ENCODE assay signal across 10 mouse cellular contexts in genomic region chr12:72417762-72418161, GRCm38 (mm10). TPM values are rescaled to one million over a fixed set of nuclear protein-coding genes. Genes with fewer than 3 reads are reported as not detected.
A peak's percentile ranks its signal among the peaks of the same experiment; 100 is the strongest.
DNase-seq lines count a peak whose midpoint lies in the region; ATAC-seq and TF ChIP-seq lines count a peak whose summit lies in the region.
"Had no signal": no experiment of that assay in that cellular context is flagged by ENCODE, and none has a peak within 500 bp of the region (broad histone marks: within the 10 kb centered on the region; RNA-seq: fewer than 3 reads in every experiment).

No protein-coding gene starts in this region.

- H3K9ac ChIP-seq in kidney, embryonic 14.5 days (ENCODE audit: low read depth, low read length): no peak overlapping the region
- no peak overlapping the region for H3K9ac ChIP-seq in intestine, embryonic 15.5 days
- no peak overlapping the region for H3K9ac ChIP-seq in heart, embryonic 11.5 days (ENCODE audit: low read depth, low read length)
- H3K9ac ChIP-seq: heart, embryonic 13.5 days; liver, embryonic 15.5 days had no signal

- no peaks in the 10 kb centered on the region for H3K36me3 ChIP-seq in kidney, adult 2 months (ENCODE audit: control insufficient read depth, insufficient read depth, low read length)
- H3K36me3 ChIP-seq in kidney, embryonic 14.5 days (ENCODE audit: control insufficient read depth, insufficient read depth, low read length): no peaks in the 10 kb centered on the region
- no peaks in the 10 kb centered on the region for H3K36me3 ChIP-seq in intestine, embryonic 15.5 days
- no peaks in the 10 kb centered on the region for H3K36me3 ChIP-seq in heart, embryonic 11.5 days (ENCODE audit: control insufficient read depth, insufficient read depth, low read length)
- H3K36me3 ChIP-seq: heart, embryonic 13.5 days; liver, embryonic 15.5 days had no signal

- no peak overlapping the region for H3K4me2 ChIP-seq in kidney, embryonic 14.5 days (replicated peaks; ENCODE audit: low read depth, low read length)
- no peak overlapping the region for H3K4me2 ChIP-seq in intestine, embryonic 15.5 days (replicated peaks)
- H3K4me2 ChIP-seq in heart, embryonic 11.5 days: no peak overlapping the region
- H3K4me2 ChIP-seq: heart, embryonic 13.5 days; liver, embryonic 15.5 days had no signal

- WGBS in kidney, adult 2 months: 37% methylated on average over 3 of the region's 3 CpGs
- 41% methylated on average over 3 of the region's 3 CpGs for WGBS in kidney, embryonic 14.5 days
- 40% methylated on average over 3 of the region's 3 CpGs for WGBS in intestine, embryonic 15.5 days
- WGBS in heart, embryonic 11.5 days (ENCODE audit: insufficient replicate concordance): 34% methylated on average over 3 of the region's 3 CpGs

- no peak for TF ChIP-seq POLR2A in kidney, adult 2 months (IDR thresholded peaks at IDR 0.05; ENCODE audit: low read depth, low read length)

- H3K27ac ChIP-seq in kidney, adult 2 months (ENCODE audit: insufficient read depth, low read depth, low read length): no peak overlapping the region
- no peak overlapping the region for H3K27ac ChIP-seq in kidney, embryonic 14.5 days (ENCODE audit: low read depth, low read length)
- no peak overlapping the region for H3K27ac ChIP-seq in intestine, embryonic 15.5 days
- no peak overlapping the region for H3K27ac ChIP-seq in heart, embryonic 11.5 days (ENCODE audit: low read depth, low read length)
- H3K27ac ChIP-seq: heart, embryonic 13.5 days; liver, embryonic 15.5 days had no signal

- TF ChIP-seq CTCF in kidney, adult 2 months (conservative IDR thresholded peaks at IDR 0.05; ENCODE audit: insufficient read depth, insufficient read length, low read depth, low read length): peak; percentile 66

- no peak for DNase-seq in kidney, adult 2 months
- DNase-seq in 3T3-L1 (ENCODE audit: low read depth, low spot score) (peak; percentile 45), ES-CJ7 (ENCODE audit: low read depth, low spot score) (peak; percentile 70)
- DNase-seq in embryo, embryonic 10.5 days (ENCODE audit: low spot score): peak; percentile 71
- DNase-seq in testis, postnatal 14 days (ENCODE audit: low spot score): no peak

- no peaks in the 10 kb centered on the region for H3K27me3 ChIP-seq in kidney, adult 2 months (replicated peaks; ENCODE audit: control insufficient read depth, insufficient read depth, low read length)
- no peaks in the 10 kb centered on the region for H3K27me3 ChIP-seq in kidney, embryonic 14.5 days (ENCODE audit: control insufficient read depth, insufficient read depth, low read length)
- H3K27me3 ChIP-seq in intestine, embryonic 15.5 days (replicated peaks): no peaks in the 10 kb centered on the region
- no peaks in the 10 kb centered on the region for H3K27me3 ChIP-seq in heart, embryonic 11.5 days (ENCODE audit: control insufficient read depth, insufficient read depth, low read length)
- H3K27me3 ChIP-seq: heart, embryonic 13.5 days; liver, embryonic 15.5 days had no signal

- no peaks in the 10 kb centered on the region for H3K9me3 ChIP-seq in kidney, embryonic 14.5 days (ENCODE audit: control insufficient read depth, low read length)
- H3K9me3 ChIP-seq in intestine, embryonic 15.5 days: no peaks in the 10 kb centered on the region
- H3K9me3 ChIP-seq in heart, embryonic 11.5 days (replicated peaks; ENCODE audit: control insufficient read depth, low read length): no peaks in the 10 kb centered on the region
- H3K9me3 ChIP-seq: heart, embryonic 13.5 days; liver, embryonic 15.5 days had no signal

- no peaks in the 10 kb centered on the region for H3K4me1 ChIP-seq in kidney, adult 2 months (ENCODE audit: control insufficient read depth, insufficient read depth, low read length)
- no peaks in the 10 kb centered on the region for H3K4me1 ChIP-seq in kidney, embryonic 14.5 days (ENCODE audit: control insufficient read depth, insufficient read depth, low read length)
- H3K4me1 ChIP-seq in intestine, embryonic 15.5 days (replicated peaks): no peaks in the 10 kb centered on the region
- H3K4me1 ChIP-seq in heart, embryonic 11.5 days (ENCODE audit: control insufficient read depth, insufficient read depth, low read length): no peaks in the 10 kb centered on the region
- H3K4me1 ChIP-seq: heart, embryonic 13.5 days; liver, embryonic 15.5 days had no signal

- ATAC-seq in kidney, embryonic 14.5 days (ENCODE audit: low FRiP score, low TSS enrichment): no peak
- no peak for ATAC-seq in intestine, embryonic 15.5 days
- no peak for ATAC-seq in heart, embryonic 11.5 days (replicated peaks; ENCODE audit: insufficient number of reproducible peaks, low FRiP score, low TSS enrichment)

- no peak overlapping the region for H3K4me3 ChIP-seq in kidney, adult 2 months (ENCODE audit: insufficient read depth, low read depth, low read length)
- H3K4me3 ChIP-seq in kidney, embryonic 14.5 days (ENCODE audit: low read length): no peak overlapping the region
- no peak overlapping the region for H3K4me3 ChIP-seq in intestine, embryonic 15.5 days (replicated peaks)
- no peak overlapping the region for H3K4me3 ChIP-seq in heart, embryonic 11.5 days (ENCODE audit: low read depth, low read length)
- H3K4me3 ChIP-seq: heart, embryonic 13.5 days; liver, embryonic 15.5 days had no signal

RNA-seq across cellular contexts. Expression of gene Rtn1, which starts 8.9 kb away (rescaled TPM):
- 3.0 and 5.6 TPM in 2 replicates for polyA plus RNA-seq in kidney, adult 2 months (2012; rRNA removed)
- 3.2 and 3.6 TPM in 2 replicates for polyA plus RNA-seq in kidney, embryonic 14.5 days (2014; fragmentation: Nextera tagmentation; extraction: Ambion mirVana)
- 72.9 and 74.5 TPM in 2 replicates for polyA plus RNA-seq in intestine, embryonic 15.5 days (2015; fragmentation: Nextera tagmentation; extraction: Ambion mirVana)
- polyA plus RNA-seq in heart, embryonic 11.5 days (2014; fragmentation: Nextera tagmentation; extraction: Ambion mirVana): 20.1 and 22.5 TPM in 2 replicates

RNA-seq across cellular contexts. Expression of gene Lrrc9, which starts 23.9 kb away (rescaled TPM):
- polyA plus RNA-seq in kidney, adult 2 months (2012; rRNA removed): 0.07 TPM in 1 of 2 replicates, not detected in the other
- 0.80 and 0.96 TPM in 2 replicates for polyA plus RNA-seq in kidney, embryonic 14.5 days (2014; fragmentation: Nextera tagmentation; extraction: Ambion mirVana)
- 0.21 and 0.33 TPM in 2 replicates for polyA plus RNA-seq in intestine, embryonic 15.5 days (2015; fragmentation: Nextera tagmentation; extraction: Ambion mirVana)
- 1.6 TPM in 2 replicates for polyA plus RNA-seq in heart, embryonic 11.5 days (2014; fragmentation: Nextera tagmentation; extraction: Ambion mirVana)

Comparison
In these comparisons a context has a peak if more than half of its experiments do, and no peak if none do; other contexts are left out.
1. DNase-seq: peak in 3T3-L1 (single experiment), ES-CJ7 (single experiment) and embryo, embryonic 10.5 days (single experiment); none in kidney, adult 2 months (single experiment) and testis, postnatal 14 days (single experiment).